Mouse (Mus musculus) G1E (cell line): ENCODE results near the gene Krtap5-1. TPM values are rescaled to one million over a fixed set of nuclear protein-coding genes. Genes with fewer than 3 reads are reported as not detected.
"Not testable (repeated sequence)": the region's sequence is repeated elsewhere in the genome, so short reads cannot be mapped to it uniquely, and the experiment has no call there.

Experiments used
- ATAC-seq: 2 replicates; pipeline ENCODE4 v1.8.0; 2016; ENCODE audit warnings: mild to moderate bottlenecking; ENCODE audit not compliant: insufficient number of reproducible peaks, poor library complexity, low FRiP score, severe bottlenecking; ENCODE audit errors: extremely low read depth
- DNase-seq: peaks from one replicate; pipeline ENCODE4 v3.0.0; 2012; ENCODE audit warnings: low spot score
- H3K27me3 ChIP-seq: 2 replicates; pipeline ENCODE4 v1.6.1; 2012; ENCODE audit warnings: mild to moderate bottlenecking, low read length, inconsistent platforms; ENCODE audit not compliant: insufficient read depth
- H3K36me3 ChIP-seq: replicated peaks from 2 replicates; pipeline ENCODE3; 2012; ENCODE audit warnings: mild to moderate bottlenecking, inconsistent platforms
- H3K4me1 ChIP-seq: 2 replicates; pipeline ENCODE4 v1.6.1; 2012; ENCODE audit warnings: low read depth, low read length, inconsistent platforms, mixed read lengths; ENCODE audit not compliant: insufficient read depth
- H3K4me3 ChIP-seq: 2 replicates; pipeline ENCODE4 v1.5.1; 2012; ENCODE audit warnings: low read depth, mild to moderate bottlenecking, inconsistent platforms, low read length, moderate library complexity, mixed read lengths
- H3K9me3 ChIP-seq: replicated peaks from 2 replicates; pipeline ENCODE4 v1.6.1; 2012; ENCODE audit warnings: inconsistent platforms
- CTCF ChIP-seq: IDR thresholded peaks from 2 replicates; pipeline ENCODE4 v1.5.1; 2012; ENCODE audit warnings: low read depth, low read length, inconsistent platforms, mixed read lengths
- GATA1 ChIP-seq: IDR thresholded peaks from 2 replicates; pipeline ENCODE4 v1.6.1; 2012; ENCODE audit warnings: borderline replicate concordance, low read length, inconsistent platforms, mixed read lengths
- GATA2 ChIP-seq: IDR thresholded peaks from 2 replicates; pipeline ENCODE4 v1.6.1; 2012; ENCODE audit warnings: low read depth, low read length, inconsistent platforms, borderline replicate concordance
- POLR2AphosphoS5 ChIP-seq: IDR thresholded peaks from 2 replicates; pipeline ENCODE4 v1.6.1; 2012; ENCODE audit warnings: low read depth, low read length, inconsistent platforms; ENCODE audit not compliant: insufficient replicate concordance
- TAL1 ChIP-seq: conservative IDR thresholded peaks from 2 replicates; pipeline ENCODE4 v1.6.1; 2012; ENCODE audit warnings: low read depth, low read length, inconsistent platforms, mixed read lengths
- polyA plus RNA-seq: library from polyadenylated mRNA; stranded (reverse); fragments of >175 nt; gene quantifications from 2 replicates; pipeline ENCODE4 v1.2.3, GENCODE M21; 2012
- total RNA-seq, 2 experiments: library from RNA; stranded (forward) in 1 of 2; stranded (reverse) in 1 of 2; fragments of 200-1000 nt in 1 of 2; fragments of >200 nt in 1 of 2; fragmentation: Nextera tagmentation in 1 of 2; gene quantifications; 2 replicates each; pipeline ENCODE4 v1.2.3; 2014 to 2017

Krtap5-1 gene
- total and polyA plus RNA-seq, 3 experiments = not detected

GRCm38 (mm10) chr7:142278183-142278582 is 18.7 kb downstream of the Krtap5-1 start:
- ATAC-seq, DNase-seq: not testable (repeated sequence)

GRCm38 (mm10) chr7:142274263-142274662 is 22.7 kb downstream of the Krtap5-1 start, which contains the start of gene Gm4559:
Gene Gm4559, minus strand, starts transcription at chr7:142274363.
- not testable (repeated sequence) for ATAC-seq, DNase-seq, H3K27me3 ChIP-seq, H3K4me1 ChIP-seq, H3K9me3 ChIP-seq, H3K4me3 ChIP-seq, H3K36me3 ChIP-seq

More at GRCm38 (mm10) chr7:142278183-142278582, 18.7 kb downstream of the Krtap5-1 start:
- TF ChIP-seq CTCF = peak; percentile 66
- H3K4me1 ChIP-seq, H3K4me3 ChIP-seq, H3K36me3 ChIP-seq, H3K9me3 ChIP-seq: not testable (repeated sequence)
- peaks cover 21% of the 10 kb centered on the region for H3K27me3 ChIP-seq

GRCm38 (mm10) chr7:142258254-142258653 is 38.7 kb downstream of the Krtap5-1 start, which contains the start of gene Gm2431:
Gene Gm2431, minus strand, starts transcription at chr7:142258354.
- H3K36me3 ChIP-seq, ATAC-seq: not testable (repeated sequence)

GRCm38 (mm10) chr7:142255517-142255916 is 41.4 kb downstream of the Krtap5-1 start:
- TF ChIP-seq TAL1 = no peak
- no peak for TF ChIP-seq GATA1
- no peak for TF ChIP-seq CTCF
- no peak for TF ChIP-seq GATA2
- no peak for TF ChIP-seq POLR2AphosphoS5
- no peaks in the 10 kb centered on the region for H3K36me3 ChIP-seq
- ATAC-seq (no peak), DNase-seq (no peak)
- peaks cover 13% of the 10 kb centered on the region for H3K27me3 ChIP-seq
- H3K4me1 ChIP-seq = no peaks in the 10 kb centered on the region
- H3K4me3 ChIP-seq = no peak overlapping the region
- no peaks in the 10 kb centered on the region for H3K9me3 ChIP-seq

More at GRCm38 (mm10) chr7:142258254-142258653, 38.7 kb downstream of the Krtap5-1 start, which contains the start of gene Gm2431:
- not testable (repeated sequence) for DNase-seq, H3K9me3 ChIP-seq, H3K4me1 ChIP-seq, H3K4me3 ChIP-seq
- peaks cover 13% of the 10 kb centered on the region for H3K27me3 ChIP-seq

GRCm38 (mm10) chr7:142249824-142250223 is 47.1 kb downstream of the Krtap5-1 start:
- DNase-seq (no peak), ATAC-seq (no peak)
- Histone ChIP-seq H3K36me3 (no peaks in the 10 kb centered on the region), H3K27me3 (peaks cover 7% of the 10 kb centered on the region), H3K4me1 (no peaks in the 10 kb centered on the region), H3K9me3 (no peaks in the 10 kb centered on the region), H3K4me3 (no peak overlapping the region)
- TF ChIP-seq CTCF = no peak

Other genes with a start within 250 kb of the Krtap5-1 start
Only the 20 nearest of the 24 such genes appear.
- gene Gm45618, start 176.4 kb downstream of the Krtap5-1 start, total RNA-seq (2014; fragmentation: Nextera tagmentation) = not detected in 2 replicates
- gene Gm45618, start 176.4 kb downstream of the Krtap5-1 start, total RNA-seq (2017) = not detected in 2 replicates
- not detected in 2 replicates for gene Gm45618, start 176.4 kb downstream of the Krtap5-1 start, polyA plus RNA-seq
- not detected in 2 replicates for gene Gm39115, start 161.1 kb downstream of the Krtap5-1 start, total RNA-seq (2014; fragmentation: Nextera tagmentation)
- gene Gm39115, start 161.1 kb downstream of the Krtap5-1 start, total RNA-seq (2017) = not detected in 2 replicates
- not detected in 2 replicates for gene Gm39115, start 161.1 kb downstream of the Krtap5-1 start, polyA plus RNA-seq
- gene Gm45337, start 152.5 kb downstream of the Krtap5-1 start, total RNA-seq (2014; fragmentation: Nextera tagmentation) = not detected in 2 replicates
- not detected in 2 replicates for gene Gm45337, start 152.5 kb downstream of the Krtap5-1 start, total RNA-seq (2017)
- not detected in 2 replicates for gene Gm45337, start 152.5 kb downstream of the Krtap5-1 start, polyA plus RNA-seq
- gene Gm29735, start 140.0 kb downstream of the Krtap5-1 start, total RNA-seq (2014; fragmentation: Nextera tagmentation) = not detected in 2 replicates
- gene Gm29735, start 140.0 kb downstream of the Krtap5-1 start, total RNA-seq (2017) = not detected in 2 replicates
- not detected in 2 replicates for gene Gm29735, start 140.0 kb downstream of the Krtap5-1 start, polyA plus RNA-seq
- gene Gm4553, start 131.4 kb downstream of the Krtap5-1 start, total RNA-seq (2014; fragmentation: Nextera tagmentation) = not detected in 2 replicates
- not detected in 2 replicates for gene Gm4553, start 131.4 kb downstream of the Krtap5-1 start, total RNA-seq (2017)
- not detected in 2 replicates for gene Gm4553, start 131.4 kb downstream of the Krtap5-1 start, polyA plus RNA-seq
- not detected in 2 replicates for gene Krtap5-2, start 121.1 kb downstream of the Krtap5-1 start, total RNA-seq (2014; fragmentation: Nextera tagmentation)
- gene Krtap5-2, start 121.1 kb downstream of the Krtap5-1 start, total RNA-seq (2017) = 0.12 TPM in 1 of 2 replicates, not detected in the other
- gene Krtap5-2, start 121.1 kb downstream of the Krtap5-1 start, polyA plus RNA-seq = not detected in 2 replicates
- not detected in 2 replicates for gene Gm10153, start 106.7 kb downstream of the Krtap5-1 start, total RNA-seq (2014; fragmentation: Nextera tagmentation)
- not detected in 2 replicates for gene Gm10153, start 106.7 kb downstream of the Krtap5-1 start, total RNA-seq (2017)
- not detected in 2 replicates for gene Gm10153, start 106.7 kb downstream of the Krtap5-1 start, polyA plus RNA-seq
- not detected in 2 replicates for gene Krtap5-3, start 95.8 kb downstream of the Krtap5-1 start, total RNA-seq (2014; fragmentation: Nextera tagmentation)
- not detected in 2 replicates for gene Krtap5-3, start 95.8 kb downstream of the Krtap5-1 start, total RNA-seq (2017)
- not detected in 2 replicates for gene Krtap5-3, start 95.8 kb downstream of the Krtap5-1 start, polyA plus RNA-seq
- not detected in 2 replicates for gene Gm7579, start 85.3 kb downstream of the Krtap5-1 start, total RNA-seq (2014; fragmentation: Nextera tagmentation)
- gene Gm7579, start 85.3 kb downstream of the Krtap5-1 start, total RNA-seq (2017) = not detected in 2 replicates
- gene Gm7579, start 85.3 kb downstream of the Krtap5-1 start, polyA plus RNA-seq = not detected in 2 replicates
- gene Krtap5-5, start 67.1 kb downstream of the Krtap5-1 start, total RNA-seq (2014; fragmentation: Nextera tagmentation) = not detected in 2 replicates
- not detected in 2 replicates for gene Krtap5-5, start 67.1 kb downstream of the Krtap5-1 start, total RNA-seq (2017)
- gene Krtap5-5, start 67.1 kb downstream of the Krtap5-1 start, polyA plus RNA-seq = not detected in 2 replicates
- gene Gm40460, start 56.0 kb downstream of the Krtap5-1 start, total RNA-seq (2014; fragmentation: Nextera tagmentation) = not detected in 2 replicates
- not detected in 2 replicates for gene Gm40460, start 56.0 kb downstream of the Krtap5-1 start, total RNA-seq (2017)
- gene Gm40460, start 56.0 kb downstream of the Krtap5-1 start, polyA plus RNA-seq = not detected in 2 replicates
- gene Gm2431, start 38.8 kb downstream of the Krtap5-1 start, total RNA-seq (2014; fragmentation: Nextera tagmentation) = not detected in 2 replicates
- not detected in 2 replicates for gene Gm2431, start 38.8 kb downstream of the Krtap5-1 start, total RNA-seq (2017)
- gene Gm2431, start 38.8 kb downstream of the Krtap5-1 start, polyA plus RNA-seq = not detected in 2 replicates
- not detected in 2 replicates for gene Gm4559, start 22.8 kb downstream of the Krtap5-1 start, total RNA-seq (2014; fragmentation: Nextera tagmentation)
- not detected in 2 replicates for gene Gm4559, start 22.8 kb downstream of the Krtap5-1 start, total RNA-seq (2017)
- gene Gm4559, start 22.8 kb downstream of the Krtap5-1 start, polyA plus RNA-seq = not detected in 2 replicates
- gene Krtap5-4, start 6.4 kb upstream of the Krtap5-1 start, total RNA-seq (2014; fragmentation: Nextera tagmentation) = not detected in 2 replicates
- gene Krtap5-4, start 6.4 kb upstream of the Krtap5-1 start, total RNA-seq (2017) = not detected in 2 replicates
- not detected in 2 replicates for gene Krtap5-4, start 6.4 kb upstream of the Krtap5-1 start, polyA plus RNA-seq
- not detected in 2 replicates for gene Ifitm10, start 76.6 kb upstream of the Krtap5-1 start, total RNA-seq (2014; fragmentation: Nextera tagmentation)
- gene Ifitm10, start 76.6 kb upstream of the Krtap5-1 start, total RNA-seq (2017) = 0.81 and 0.93 TPM in 2 replicates
- 0.33 and 0.52 TPM in 2 replicates for gene Ifitm10, start 76.6 kb upstream of the Krtap5-1 start, polyA plus RNA-seq
- not detected in 2 replicates for gene Gm49369, start 85.5 kb upstream of the Krtap5-1 start, total RNA-seq (2014; fragmentation: Nextera tagmentation)
- gene Gm49369, start 85.5 kb upstream of the Krtap5-1 start, total RNA-seq (2017) = 246 and 291 TPM in 2 replicates
- gene Gm49369, start 85.5 kb upstream of the Krtap5-1 start, polyA plus RNA-seq = 28.2 and 43.6 TPM in 2 replicates
- gene Ctsd, start 90.9 kb upstream of the Krtap5-1 start, total RNA-seq (2014; fragmentation: Nextera tagmentation) = 102 and 133 TPM in 2 replicates
- 1,036 and 1,228 TPM in 2 replicates for gene Ctsd, start 90.9 kb upstream of the Krtap5-1 start, total RNA-seq (2017)
- gene Ctsd, start 90.9 kb upstream of the Krtap5-1 start, polyA plus RNA-seq = 43.0 and 64.7 TPM in 2 replicates
- gene Syt8, start 137.7 kb upstream of the Krtap5-1 start, total RNA-seq (2014; fragmentation: Nextera tagmentation) = not detected in 2 replicates
- gene Syt8, start 137.7 kb upstream of the Krtap5-1 start, total RNA-seq (2017) = 2.1 and 3.5 TPM in 2 replicates
- gene Syt8, start 137.7 kb upstream of the Krtap5-1 start, polyA plus RNA-seq = not detected in 2 replicates
- not detected in 2 replicates for gene Tnni2, start 144.7 kb upstream of the Krtap5-1 start, total RNA-seq (2014; fragmentation: Nextera tagmentation)
- gene Tnni2, start 144.7 kb upstream of the Krtap5-1 start, total RNA-seq (2017) = 2.5 and 3.5 TPM in 2 replicates
- 1.0 TPM in 1 of 2 replicates, not detected in the other for gene Tnni2, start 144.7 kb upstream of the Krtap5-1 start, polyA plus RNA-seq
- gene Lsp1, start 163.7 kb upstream of the Krtap5-1 start, total RNA-seq (2014; fragmentation: Nextera tagmentation) = 0.78 TPM in 1 of 2 replicates, not detected in the other
- gene Lsp1, start 163.7 kb upstream of the Krtap5-1 start, total RNA-seq (2017) = 0.16 and 0.41 TPM in 2 replicates
- gene Lsp1, start 163.7 kb upstream of the Krtap5-1 start, polyA plus RNA-seq = 0.09 TPM in 2 replicates